Mouse (Mus musculus): ENCODE results near the gene Gm10972.
A peak's percentile ranks its signal among the peaks of the same experiment; 100 is the strongest.
"Not testable (repeated sequence)": the region's sequence is repeated elsewhere in the genome, so short reads cannot be mapped to it uniquely, and the experiment has no call there.

The Gm10972 gene

GRCm38 (mm10) chr3:94642495-94643162, at the start of gene Gm10972:
Gm10972 (plus strand) TSS chr3:94643112.
- DNase-seq = not testable (repeated sequence)

- no peak for DNase-seq
These were observed 47.0 kb upstream of the Gm10972 start for GRCm38 (mm10) chr3:94595871-94596287.

- no peak for DNase-seq
These were observed 45.6 kb upstream of the Gm10972 start for GRCm38 (mm10) chr3:94597224-94597779.

DNA sequence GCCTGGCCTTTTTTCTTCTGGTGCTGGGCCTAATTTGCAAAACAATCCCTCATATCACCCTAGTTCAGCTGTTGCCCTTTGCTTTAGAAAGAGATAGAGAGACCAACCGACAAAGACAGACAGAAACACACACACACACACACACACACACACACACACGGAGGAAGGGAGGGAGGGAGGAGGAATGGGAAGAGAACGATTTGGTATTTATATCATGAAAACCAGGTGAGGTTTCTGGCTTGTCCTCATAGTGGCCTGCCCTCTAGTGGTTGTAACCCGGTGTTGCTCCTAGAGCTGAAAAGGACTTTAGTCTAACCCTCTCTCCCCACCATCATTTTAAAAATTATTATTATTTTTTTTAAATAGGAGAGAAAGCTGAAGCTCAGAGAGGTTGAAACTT, 41.0 kb upstream of the Gm10972 start:
- DNase-seq = peak; percentile 42 to 73

GRCm38 (mm10) chr3:94609621-94610020, 33.3 kb upstream of the Gm10972 start:
- DNase-seq = no peak

GRCm38 (mm10) chr3:94610581-94610980, 32.3 kb upstream of the Gm10972 start:
- DNase-seq = no peak

GRCm38 (mm10) chr3:94611343-94611742, 31.6 kb upstream of the Gm10972 start:
- no peak for DNase-seq

DNA sequence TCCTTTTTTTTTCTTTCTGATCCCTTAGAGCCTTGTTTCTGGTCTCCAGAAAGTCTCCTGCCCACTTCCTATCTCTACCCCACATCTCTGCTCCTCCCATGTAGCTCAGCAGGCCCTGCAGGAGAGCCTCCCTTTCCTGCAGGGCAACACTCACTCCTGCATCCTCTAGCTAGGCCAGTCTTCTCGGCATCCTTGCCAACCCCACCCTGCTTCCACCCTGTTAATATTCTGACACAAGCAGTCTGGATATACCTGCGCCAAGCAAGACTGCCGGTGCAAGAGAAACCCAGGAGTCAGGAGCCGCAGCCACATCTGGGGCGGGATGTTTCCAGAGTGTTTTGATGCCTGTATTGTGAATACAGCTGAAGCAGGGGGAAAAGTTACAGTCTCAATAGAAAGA, 31.1 kb upstream of the Gm10972 start:
- no peak for DNase-seq

GRCm38 (mm10) chr3:94612274-94612673, 30.6 kb upstream of the Gm10972 start:
- no peak for DNase-seq

- no peak for DNase-seq
These were observed 29.5 kb upstream of the Gm10972 start for GRCm38 (mm10) chr3:94613258-94613878.

DNA sequence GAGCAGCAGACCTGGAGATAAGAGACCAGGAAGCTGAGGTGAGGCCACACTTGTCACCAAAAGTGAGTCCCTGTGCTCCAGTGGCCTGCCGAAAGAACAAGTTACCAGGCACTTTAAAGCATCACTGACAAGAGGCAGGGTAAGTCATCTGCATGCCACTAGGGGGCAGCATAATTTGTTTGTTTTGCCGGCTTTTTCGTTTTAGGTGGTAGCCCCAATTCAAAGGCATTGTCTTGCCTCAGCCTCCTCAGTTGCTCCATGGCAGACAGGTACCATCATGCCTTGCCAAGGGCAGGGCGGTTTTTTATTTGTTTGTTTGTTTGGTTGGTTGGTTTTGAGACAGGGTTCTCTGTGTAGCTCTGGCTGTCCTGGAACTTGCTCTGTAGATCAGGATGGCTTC, 26.2 kb upstream of the Gm10972 start:
- DNase-seq = peak; percentile 17 to 35

DNA sequence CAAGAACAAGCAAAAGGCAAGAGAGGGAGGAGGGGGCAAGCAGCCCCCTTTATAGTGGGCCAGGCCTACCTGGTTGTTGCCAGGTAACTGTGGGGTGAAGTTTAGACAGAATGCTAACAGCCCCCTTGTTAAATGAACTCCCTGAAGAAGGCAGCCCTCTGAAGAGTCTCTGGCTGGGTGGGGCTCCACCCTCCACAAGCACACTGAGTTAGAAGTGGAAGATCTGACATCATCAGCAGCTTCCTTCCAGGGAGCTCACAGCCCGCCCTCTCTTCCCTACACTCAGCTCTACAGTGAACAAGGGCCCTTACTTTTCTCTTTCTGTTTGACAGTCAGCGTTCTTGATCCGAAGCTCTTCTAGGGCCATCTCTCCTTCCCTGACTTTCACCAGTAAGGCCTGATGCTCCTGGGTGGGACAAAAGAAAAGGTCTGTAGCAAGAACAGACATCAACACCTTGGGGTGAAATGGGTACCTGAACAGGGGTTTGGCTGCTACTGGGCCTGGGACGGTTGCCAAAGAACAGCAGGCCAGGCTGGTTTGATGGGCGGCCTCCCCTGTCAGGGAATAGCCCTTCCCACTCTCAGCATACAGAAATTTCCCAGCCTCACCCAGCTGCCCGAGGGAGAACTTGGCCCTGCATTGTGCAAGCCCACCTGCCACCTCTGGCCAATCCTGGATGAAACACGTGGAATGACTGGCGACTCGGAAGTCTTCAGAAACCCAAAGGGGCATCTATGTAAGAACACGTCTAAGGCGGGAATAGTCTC, 21.0 kb upstream of the Gm10972 start:
- no peak for DNase-seq

DNA sequence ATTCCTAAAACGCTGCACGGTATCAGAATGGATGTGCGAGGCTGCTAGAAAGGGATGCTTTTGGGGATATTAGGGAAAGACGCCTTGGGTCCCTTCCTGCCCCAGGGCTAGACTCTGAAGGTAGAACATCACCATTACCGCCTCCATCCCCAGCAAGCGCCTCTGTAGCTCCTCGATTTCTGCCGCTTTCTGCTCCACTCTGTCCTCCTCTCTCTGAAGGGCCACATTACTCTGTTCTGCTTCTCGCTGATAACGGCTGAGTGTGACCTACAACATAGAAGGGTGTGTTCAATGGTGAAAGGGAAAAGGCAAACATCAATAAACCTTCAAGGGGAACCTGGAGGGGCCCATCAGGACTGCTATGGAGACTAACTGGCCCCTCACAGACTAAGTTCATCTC, 20.4 kb upstream of the Gm10972 start:
- DNase-seq = no peak

DNA sequence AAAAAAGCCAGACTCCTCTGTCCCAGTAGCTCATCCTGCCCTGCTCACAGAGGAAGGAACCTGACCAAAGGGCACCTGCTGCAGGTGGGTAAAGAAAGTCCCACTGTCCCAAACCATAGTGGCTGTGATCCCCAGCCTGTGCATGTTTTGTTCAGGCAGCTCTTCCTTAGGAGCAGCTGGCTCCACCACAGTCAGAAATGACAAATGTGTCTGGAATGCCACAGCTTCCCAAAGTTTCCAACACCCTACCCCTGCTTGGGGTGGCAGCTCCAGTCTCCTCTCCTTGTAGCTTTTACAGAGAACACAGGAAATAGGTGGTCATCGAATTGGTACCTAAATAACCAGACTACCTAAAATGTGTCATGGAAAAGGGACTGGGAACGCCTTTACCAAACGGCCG, 18.6 kb upstream of the Gm10972 start:
- no peak for DNase-seq

DNA sequence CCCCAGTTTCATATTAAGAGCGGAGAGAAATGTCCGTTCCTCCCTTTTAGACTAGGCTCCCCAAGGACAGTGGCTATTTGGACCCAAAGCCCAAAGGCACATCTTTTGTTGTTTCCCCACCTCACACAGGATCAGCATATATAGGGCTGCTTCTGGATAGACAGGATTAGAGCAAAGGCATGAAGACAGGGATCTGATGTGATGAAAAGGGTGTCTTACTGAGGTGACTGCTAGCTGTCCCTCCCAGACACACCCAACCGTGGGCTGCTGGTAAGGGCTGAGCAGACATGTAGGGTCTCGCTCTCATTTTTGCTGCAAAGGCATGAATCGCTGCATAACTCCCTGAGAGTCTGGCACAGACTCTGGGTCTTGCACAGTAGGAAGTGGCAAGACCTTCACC, 14.2 kb upstream of the Gm10972 start:
- DNase-seq = no peak

GRCm38 (mm10) chr3:94629876-94630275, 13.0 kb upstream of the Gm10972 start:
- DNase-seq = no peak

DNA sequence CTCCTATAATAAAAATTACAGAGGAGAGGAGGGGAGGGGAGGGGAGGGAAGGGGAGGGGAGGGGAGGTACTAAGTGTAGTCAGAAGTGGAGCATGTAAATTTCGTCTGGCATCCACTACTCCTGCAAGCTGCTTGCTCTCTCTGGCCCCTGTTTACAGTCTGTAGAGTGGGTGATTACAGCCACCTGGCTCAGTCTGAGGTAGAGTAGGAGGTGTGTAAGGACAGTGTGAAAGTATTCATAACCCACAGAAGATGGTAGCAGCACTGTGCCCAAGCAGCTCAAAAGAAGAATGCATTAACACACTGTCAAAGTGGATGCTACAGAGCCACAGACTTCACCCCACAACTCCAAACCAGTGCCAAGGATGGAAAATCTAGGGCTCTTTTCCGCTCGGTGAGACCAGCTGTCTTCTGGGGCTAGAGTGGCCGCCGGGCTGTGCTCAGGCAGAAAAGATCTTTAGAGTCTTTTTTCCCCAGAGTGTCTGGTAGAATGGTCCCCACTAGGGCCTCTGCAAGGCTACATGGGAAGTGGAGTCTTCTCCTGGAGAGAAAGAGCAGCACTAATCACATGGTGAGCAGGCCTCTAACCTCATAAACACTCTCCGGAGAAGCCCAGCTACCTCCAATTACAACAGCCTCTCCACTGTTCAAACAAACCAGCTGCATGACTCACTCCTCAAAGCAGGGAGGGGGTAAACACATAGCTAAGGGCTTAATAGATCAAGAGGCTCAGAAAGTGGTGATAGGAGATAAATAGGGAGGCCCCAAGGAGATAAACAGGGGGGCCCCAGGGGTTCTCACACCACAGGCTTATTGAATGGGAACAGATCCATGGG, 6.1 kb downstream of the Gm10972 start:
- DNase-seq = no peak

DNA sequence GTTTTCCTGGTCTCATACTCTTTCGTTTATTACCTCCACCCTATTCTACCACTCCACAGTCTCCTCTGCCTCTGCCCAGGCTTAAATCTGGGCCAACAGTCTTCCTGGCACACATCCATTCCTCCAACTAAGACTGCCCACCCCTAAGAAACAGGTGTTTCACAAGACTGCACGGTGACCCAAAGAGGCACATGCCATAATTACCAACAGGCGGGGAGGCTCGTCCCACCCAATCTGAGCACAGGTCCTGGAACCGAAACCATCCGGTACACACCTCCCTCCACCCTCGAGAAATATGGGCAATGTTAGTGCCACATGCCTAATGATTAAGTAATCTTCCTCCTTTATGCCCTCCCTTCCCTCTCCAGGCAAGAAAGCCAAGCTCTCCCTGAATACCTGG, 7.5 kb downstream of the Gm10972 start:
- peak in 1 of 2 experiments; percentile 48 for DNase-seq

GRCm38 (mm10) chr3:94653967-94654366, 11.1 kb downstream of the Gm10972 start:
- DNase-seq = peak in 1 of 2 experiments; percentile 41

DNA sequence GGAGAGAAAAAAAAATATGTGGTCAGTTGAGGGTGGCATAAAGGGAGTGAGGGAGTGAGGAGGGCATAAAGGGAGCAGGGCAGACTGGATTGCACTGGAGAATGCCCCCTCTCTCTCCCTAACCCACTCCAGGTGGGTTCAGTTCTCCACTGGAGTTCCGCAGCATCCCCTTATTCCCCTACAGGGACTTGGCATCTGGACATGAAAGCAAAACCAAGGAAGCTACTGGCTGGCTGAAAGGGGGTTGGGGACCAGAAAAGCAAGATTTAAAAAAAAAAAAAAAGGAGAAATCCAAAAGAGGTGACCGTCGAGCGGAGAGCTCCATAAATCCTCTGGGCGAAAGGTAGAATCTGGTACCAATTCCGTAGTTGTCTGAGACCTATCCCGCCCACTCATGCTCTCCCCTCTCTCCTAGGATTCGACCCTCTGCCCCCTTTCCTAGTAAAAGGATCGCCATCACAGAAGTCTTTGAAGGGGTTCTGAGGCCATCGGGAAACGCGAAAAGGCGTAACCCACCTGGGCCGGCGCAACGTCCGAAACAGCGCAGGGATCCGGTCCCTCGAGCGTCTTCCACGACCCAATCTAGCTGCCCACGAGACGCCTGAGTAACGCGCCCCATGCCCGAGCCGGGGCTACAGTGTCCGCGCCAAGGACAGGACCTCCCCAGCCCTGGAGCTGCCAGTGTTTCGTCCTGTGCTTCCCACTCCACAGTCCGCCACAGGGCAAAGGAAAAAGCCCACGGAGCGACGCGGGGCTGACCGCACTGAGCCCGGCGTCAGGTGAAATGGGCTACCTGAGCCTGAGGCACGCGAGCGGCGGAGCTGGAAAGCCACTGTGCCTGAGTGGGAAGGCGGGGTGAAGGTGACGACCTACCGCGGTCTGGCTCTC, 15.2 kb downstream of the Gm10972 start:
- not testable (repeated sequence) for DNase-seq

DNA sequence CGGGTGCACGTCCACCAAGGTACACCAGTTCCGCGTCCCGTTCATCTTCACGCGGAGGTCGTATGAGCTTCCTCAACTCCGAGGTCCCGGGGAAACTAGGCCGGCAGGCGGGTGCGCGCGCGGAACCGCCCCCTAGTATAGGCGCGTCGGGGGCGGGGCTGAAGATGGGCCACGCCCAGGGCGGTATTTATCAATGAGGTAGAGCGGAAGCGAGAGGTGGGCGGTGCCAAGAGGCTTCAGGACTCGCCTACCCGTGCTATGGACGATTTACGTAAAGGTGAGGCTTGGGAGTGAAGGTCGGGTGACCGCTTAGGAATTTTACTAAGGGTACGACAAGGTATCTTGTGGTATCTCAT, 15.8 kb downstream of the Gm10972 start, which contains the start of gene Tuft1:
Gene Tuft1, minus strand, starts transcription at position 133 of the 356 bp plus-strand sequence.
- peak; percentile 84 to 88 for DNase-seq

Measured in kidney, adult 8-10 months (tissue).